Mouse (Mus musculus) spleen, adult 2 months (tissue): Measurements from ENCODE around the gene Zbtb18.

Experiments
- CTCF ChIP-seq: fragments of 200-500 bp; IDR thresholded peaks from 2 replicates; pipeline ENCODE4 v1.5.1; 2011; ENCODE audit warnings: mild to moderate bottlenecking, inconsistent platforms; ENCODE audit not compliant: insufficient read depth, insufficient read length, insufficient replicate concordance; ENCODE audit errors: extremely low read depth
- POLR2A ChIP-seq: fragments of 200-500 bp; IDR thresholded peaks from 2 replicates; pipeline ENCODE4 v1.6.1; 2011; ENCODE audit warnings: low read depth, low read length, inconsistent platforms

DNA sequence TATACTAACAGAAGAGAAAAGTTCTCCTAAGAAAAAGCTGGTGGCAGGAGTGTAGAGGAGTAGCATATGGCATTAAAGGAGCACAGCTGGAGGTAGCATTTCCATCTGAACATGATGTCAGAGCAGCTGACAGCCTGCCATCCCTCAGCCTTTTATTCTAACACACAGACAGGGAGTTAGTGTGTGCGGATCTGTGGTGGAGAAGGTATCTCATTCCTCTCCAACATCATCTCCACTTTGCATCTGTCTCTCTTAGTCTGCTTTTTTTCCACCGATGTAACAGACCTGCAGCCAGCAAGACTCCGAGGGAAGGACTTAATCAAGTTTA is 2.3 kb downstream of the Zbtb18 start:
- TF ChIP-seq CTCF (no peak), POLR2A (no peak)
